Mouse (Mus musculus): ENCODE measurements at regions not wholly inside any gene's neighbourhood (a gene's known extent, or its start where the extent isn't known, plus 50 kb on each side); places are given as distances from the start of the nearest gene placed in this dataset.

GRCm38 (mm10) chr7:145135971-145136370, 71.9 kb downstream of the 1810010D01Rik start:
- no peaks in the 10 kb centered on the region for H3K27me3 ChIP-seq (replicated peaks; ENCODE audit: control insufficient read depth, insufficient read depth, low read length)
- WGBS: 24% methylated on average over 5 of the region's 5 CpGs
- no peak overlapping the region for H3K4me3 ChIP-seq (ENCODE audit: low read depth, low read length)
- H3K4me2 ChIP-seq (ENCODE audit: low read depth, low read length): no peak overlapping the region
- ATAC-seq (ENCODE audit: low read depth) (no peak), DNase-seq (ENCODE audit: low spot score) (no peak)
- H3K9ac ChIP-seq (ENCODE audit: low read depth, low read length): no peak overlapping the region
- H3K4me1 ChIP-seq (ENCODE audit: control insufficient read depth, insufficient read depth, low read length): no peaks in the 10 kb centered on the region
- peaks cover 5% of the 10 kb centered on the region; the same call in 1 of the 2 replicates for H3K9me3 ChIP-seq (ENCODE audit: control insufficient read depth, low read length)
- H3K27ac ChIP-seq (replicated peaks; ENCODE audit: low read depth, low read length): no peak overlapping the region
- H3K36me3 ChIP-seq (ENCODE audit: control insufficient read depth, insufficient read depth, low read length): no peaks in the 10 kb centered on the region

GRCm38 (mm10) chr7:145132506-145132905, 75.4 kb downstream of the 1810010D01Rik start:
- no peaks in the 10 kb centered on the region for H3K27me3 ChIP-seq (replicated peaks; ENCODE audit: control insufficient read depth, insufficient read depth, low read length)
- H3K9ac ChIP-seq (ENCODE audit: low read depth, low read length): no peak overlapping the region
- no peak for ATAC-seq (ENCODE audit: low read depth)
- no peaks in the 10 kb centered on the region for H3K9me3 ChIP-seq (ENCODE audit: control insufficient read depth, low read length)
- H3K27ac ChIP-seq (replicated peaks; ENCODE audit: low read depth, low read length): no peak overlapping the region
- H3K4me3 ChIP-seq (ENCODE audit: low read depth, low read length): no peak overlapping the region
- H3K4me2 ChIP-seq (ENCODE audit: low read depth, low read length): no peak overlapping the region
- no peaks in the 10 kb centered on the region for H3K4me1 ChIP-seq (ENCODE audit: control insufficient read depth, insufficient read depth, low read length)
- H3K36me3 ChIP-seq (ENCODE audit: control insufficient read depth, insufficient read depth, low read length): no peaks in the 10 kb centered on the region
- no peak for DNase-seq (ENCODE audit: low spot score)
- WGBS: 92% methylated on average over 5 of the region's 5 CpGs

GRCm38 (mm10) chr7:145131438-145132159, 76.3 kb downstream of the 1810010D01Rik start:
- H3K9me3 ChIP-seq (ENCODE audit: control insufficient read depth, low read length): no peaks in the 10 kb centered on the region
- DNase-seq (ENCODE audit: low spot score) (no peak), ATAC-seq (ENCODE audit: low read depth) (peak; percentile 26; the same call in 1 of the 2 replicates)
- H3K4me3 ChIP-seq (ENCODE audit: low read depth, low read length): no peak overlapping the region
- no peaks in the 10 kb centered on the region for H3K27me3 ChIP-seq (replicated peaks; ENCODE audit: control insufficient read depth, insufficient read depth, low read length)
- no peaks in the 10 kb centered on the region for H3K4me1 ChIP-seq (ENCODE audit: control insufficient read depth, insufficient read depth, low read length)
- no peaks in the 10 kb centered on the region for H3K36me3 ChIP-seq (ENCODE audit: control insufficient read depth, insufficient read depth, low read length)
- H3K27ac ChIP-seq (replicated peaks; ENCODE audit: low read depth, low read length): no peak overlapping the region
- H3K9ac ChIP-seq (ENCODE audit: low read depth, low read length): no peak overlapping the region
- 80% methylated on average over 8 of the region's 8 CpGs for WGBS
- no peak overlapping the region for H3K4me2 ChIP-seq (ENCODE audit: low read depth, low read length)

- ATAC-seq (ENCODE audit: low read depth): no peak
- 20% methylated on average over 4 of the region's 4 CpGs for WGBS
- H3K4me2 ChIP-seq (ENCODE audit: low read depth, low read length): no peak overlapping the region
- no peak overlapping the region for H3K9ac ChIP-seq (ENCODE audit: low read depth, low read length)
- H3K9me3 ChIP-seq (ENCODE audit: control insufficient read depth, low read length): no peaks in the 10 kb centered on the region
- no peaks in the 10 kb centered on the region for H3K4me1 ChIP-seq (ENCODE audit: control insufficient read depth, insufficient read depth, low read length)
- H3K27me3 ChIP-seq (replicated peaks; ENCODE audit: control insufficient read depth, insufficient read depth, low read length): no peaks in the 10 kb centered on the region
- no peak overlapping the region for H3K27ac ChIP-seq (replicated peaks; ENCODE audit: low read depth, low read length)
- H3K4me3 ChIP-seq (ENCODE audit: low read depth, low read length): no peak overlapping the region
- H3K36me3 ChIP-seq (ENCODE audit: control insufficient read depth, insufficient read depth, low read length): no peaks in the 10 kb centered on the region
- peak; percentile 45 for DNase-seq (ENCODE audit: low spot score)
Observed at GRCm38 (mm10) chr7:145129971-145130370, 77.9 kb downstream of the 1810010D01Rik start.

- ATAC-seq (ENCODE audit: low read depth): no peak
- DNase-seq (ENCODE audit: low spot score): no peak
Observed at GRCm38 (mm10) chr7:145127661-145128060, 80.3 kb downstream of the 1810010D01Rik start.

GRCm38 (mm10) chr7:145127180-145127579, 80.7 kb downstream of the 1810010D01Rik start:
- H3K4me3 ChIP-seq (ENCODE audit: low read depth, low read length): no peak overlapping the region
- H3K4me2 ChIP-seq (ENCODE audit: low read depth, low read length): no peak overlapping the region
- H3K27me3 ChIP-seq (replicated peaks; ENCODE audit: control insufficient read depth, insufficient read depth, low read length): no peaks in the 10 kb centered on the region
- no peak overlapping the region for H3K27ac ChIP-seq (replicated peaks; ENCODE audit: low read depth, low read length)
- ATAC-seq (ENCODE audit: low read depth): 0 out of 2 replicates have a peak, but pooled peaks have one; percentile 18
- WGBS: 28% methylated on average over 3 of the region's 4 CpGs
- H3K9me3 ChIP-seq (ENCODE audit: control insufficient read depth, low read length): no peaks in the 10 kb centered on the region
- no peak for DNase-seq (ENCODE audit: low spot score)
- no peaks in the 10 kb centered on the region for H3K4me1 ChIP-seq (ENCODE audit: control insufficient read depth, insufficient read depth, low read length)
- no peaks in the 10 kb centered on the region for H3K36me3 ChIP-seq (ENCODE audit: control insufficient read depth, insufficient read depth, low read length)
- H3K9ac ChIP-seq (ENCODE audit: low read depth, low read length): no peak overlapping the region

More at GRCm38 (mm10) chr7:145127661-145128060, 80.3 kb downstream of the 1810010D01Rik start:
- Histone ChIP-seq H3K9ac (ENCODE audit: low read depth, low read length) (no peak overlapping the region), H3K27me3 (replicated peaks; ENCODE audit: control insufficient read depth, insufficient read depth, low read length) (no peaks in the 10 kb centered on the region), H3K36me3 (ENCODE audit: control insufficient read depth, insufficient read depth, low read length) (no peaks in the 10 kb centered on the region), H3K27ac (replicated peaks; ENCODE audit: low read depth, low read length) (no peak overlapping the region), H3K9me3 (ENCODE audit: control insufficient read depth, low read length) (no peaks in the 10 kb centered on the region), H3K4me2 (ENCODE audit: low read depth, low read length) (no peak overlapping the region), H3K4me1 (ENCODE audit: control insufficient read depth, insufficient read depth, low read length) (no peaks in the 10 kb centered on the region), H3K4me3 (ENCODE audit: low read depth, low read length) (no peak overlapping the region)
- WGBS: 14% methylated on average over 8 of the region's 8 CpGs

- Histone ChIP-seq H3K4me1 (ENCODE audit: control insufficient read depth, insufficient read depth, low read length) (no peaks in the 10 kb centered on the region), H3K9me3 (ENCODE audit: control insufficient read depth, low read length) (no peaks in the 10 kb centered on the region), H3K9ac (ENCODE audit: low read depth, low read length) (no peak overlapping the region), H3K27me3 (replicated peaks; ENCODE audit: control insufficient read depth, insufficient read depth, low read length) (no peaks in the 10 kb centered on the region), H3K27ac (replicated peaks; ENCODE audit: low read depth, low read length) (no peak overlapping the region), H3K4me2 (ENCODE audit: low read depth, low read length) (no peak overlapping the region), H3K36me3 (ENCODE audit: control insufficient read depth, insufficient read depth, low read length) (no peaks in the 10 kb centered on the region), H3K4me3 (ENCODE audit: low read depth, low read length) (no peak overlapping the region)
- WGBS: 100% methylated on average over 2 of the region's 2 CpGs
- no peak for DNase-seq (ENCODE audit: low spot score)
- ATAC-seq (ENCODE audit: low read depth): no peak
Observed at GRCm38 (mm10) chr7:145123996-145124601, 83.8 kb downstream of the 1810010D01Rik start.

GRCm38 (mm10) chr7:145122471-145122870, 85.4 kb downstream of the 1810010D01Rik start:
- 88% methylated on average over 2 of the region's 2 CpGs for WGBS
- no peak overlapping the region for H3K27ac ChIP-seq (replicated peaks; ENCODE audit: low read depth, low read length)
- no peaks in the 10 kb centered on the region for H3K4me1 ChIP-seq (ENCODE audit: control insufficient read depth, insufficient read depth, low read length)
- H3K4me3 ChIP-seq (ENCODE audit: low read depth, low read length): no peak overlapping the region
- DNase-seq (ENCODE audit: low spot score) (no peak), ATAC-seq (ENCODE audit: low read depth) (no peak)
- H3K4me2 ChIP-seq (ENCODE audit: low read depth, low read length): no peak overlapping the region
- H3K9ac ChIP-seq (ENCODE audit: low read depth, low read length): no peak overlapping the region
- H3K9me3 ChIP-seq (ENCODE audit: control insufficient read depth, low read length): no peaks in the 10 kb centered on the region
- H3K36me3 ChIP-seq (ENCODE audit: control insufficient read depth, insufficient read depth, low read length): no peaks in the 10 kb centered on the region
- H3K27me3 ChIP-seq (replicated peaks; ENCODE audit: control insufficient read depth, insufficient read depth, low read length): no peaks in the 10 kb centered on the region

- no peak overlapping the region for H3K4me3 ChIP-seq (ENCODE audit: low read depth, low read length)
- ATAC-seq (ENCODE audit: low read depth): no peak; the same call in 1 of the 2 replicates
- no peaks in the 10 kb centered on the region for H3K4me1 ChIP-seq (ENCODE audit: control insufficient read depth, insufficient read depth, low read length)
- WGBS: 61% methylated on average over 4 of the region's 4 CpGs
- H3K9ac ChIP-seq (ENCODE audit: low read depth, low read length): no peak overlapping the region
- no peak for DNase-seq (ENCODE audit: low spot score)
- no peaks in the 10 kb centered on the region for H3K36me3 ChIP-seq (ENCODE audit: control insufficient read depth, insufficient read depth, low read length)
- no peaks in the 10 kb centered on the region for H3K9me3 ChIP-seq (ENCODE audit: control insufficient read depth, low read length)
- no peak overlapping the region for H3K4me2 ChIP-seq (ENCODE audit: low read depth, low read length)
- H3K27ac ChIP-seq (replicated peaks; ENCODE audit: low read depth, low read length): no peak overlapping the region
- no peaks in the 10 kb centered on the region for H3K27me3 ChIP-seq (replicated peaks; ENCODE audit: control insufficient read depth, insufficient read depth, low read length)
Observed at GRCm38 (mm10) chr7:145118406-145118805, 89.5 kb downstream of the 1810010D01Rik start.
